Mouse (Mus musculus) E14TG2a.4 (cell line): ENCODE data around the gene 1110059E24Rik.

Experiments used
- H3K27me3 ChIP-seq: 2 replicates; pipeline ENCODE4 v1.6.1; 2014; ENCODE audit warnings: low read length, control low read depth; ENCODE audit not compliant: insufficient read depth
- H3K36me3 ChIP-seq: 2 replicates; pipeline ENCODE4 v1.6.1; 2014; ENCODE audit warnings: low read length, control low read depth; ENCODE audit not compliant: insufficient read depth
- H3K4me1 ChIP-seq: replicated peaks from 2 replicates; pipeline ENCODE4 v1.6.1; 2014; ENCODE audit warnings: low read depth, low read length, control low read depth
- H3K4me3 ChIP-seq: replicated peaks from 2 replicates; pipeline ENCODE4 v1.5.1; 2014; ENCODE audit warnings: mild to moderate bottlenecking, low read length
- H3K9me3 ChIP-seq: 2 replicates; pipeline ENCODE4 v1.6.1; 2014; ENCODE audit warnings: low read length, control low read depth
- CTCF ChIP-seq: conservative IDR thresholded peaks from 2 replicates; pipeline ENCODE4 v1.5.1; 2014; ENCODE audit warnings: low read length
- NANOG ChIP-seq: IDR thresholded peaks from 2 replicates; pipeline ENCODE4 v1.6.1; 2014; ENCODE audit warnings: borderline replicate concordance, low read length, mixed read lengths
- POU5F1 ChIP-seq: IDR thresholded peaks from 2 replicates; pipeline ENCODE4 v1.6.1; 2014; ENCODE audit warnings: low read length, borderline replicate concordance

The 1110059E24Rik gene

DNA sequence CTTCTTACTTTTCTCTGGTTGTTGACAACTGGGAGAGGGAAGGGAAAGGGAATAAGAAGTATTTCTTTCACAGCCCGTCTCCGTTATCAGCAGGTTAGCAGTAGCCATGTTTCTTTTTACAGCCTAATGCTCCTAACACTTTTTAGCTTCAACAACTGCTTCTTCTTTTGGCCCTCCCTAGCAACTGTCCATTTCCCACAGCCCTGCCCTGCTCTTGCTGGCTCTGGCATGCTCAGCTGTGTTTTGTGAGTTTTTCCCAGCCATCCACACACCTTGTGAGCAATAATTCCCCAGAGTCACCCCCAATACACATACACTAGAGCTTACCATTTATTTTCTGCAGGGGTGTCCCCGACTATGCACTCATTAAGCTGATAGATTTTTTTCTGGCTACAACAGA lies 75.3 kb downstream of the 1110059E24Rik start:
- Histone ChIP-seq H3K9me3 (no peaks in the 10 kb centered on the region), H3K4me1 (0 out of 2 replicates have a peak, but pooled peaks cover 3% of the 10 kb centered on the region), H3K27me3 (peaks cover 7% of the 10 kb centered on the region; the same call in 1 of the 2 replicates), H3K36me3 (no peaks in the 10 kb centered on the region), H3K4me3 (no peak overlapping the region)
- TF ChIP-seq CTCF: no peak
- TF ChIP-seq POU5F1: no peak
- TF ChIP-seq NANOG: no peak

DNA sequence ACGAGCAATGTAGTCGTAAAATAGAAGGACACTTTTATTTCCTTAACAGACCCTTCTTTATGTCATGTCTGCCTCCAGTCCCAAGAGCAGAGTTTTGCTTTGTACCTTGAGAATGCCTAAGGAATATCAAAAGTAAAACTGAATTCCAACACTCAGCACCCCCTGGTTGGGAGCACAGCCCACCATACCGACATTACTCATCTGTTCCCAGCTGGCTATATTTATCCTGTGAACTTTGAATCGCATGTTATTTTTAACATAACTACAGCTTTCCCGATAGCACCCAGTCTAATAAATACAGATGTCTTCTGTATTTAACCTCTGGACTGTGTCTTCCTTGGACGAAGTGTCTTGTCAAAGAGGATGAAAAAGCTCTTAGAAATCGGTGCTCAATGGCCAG lies 80.8 kb downstream of the 1110059E24Rik start:
- peaks cover 4% of the 10 kb centered on the region; the same call in 1 of the 2 replicates for H3K27me3 ChIP-seq
- TF ChIP-seq CTCF (no peak), NANOG (no peak), POU5F1 (no peak)
- no peaks in the 10 kb centered on the region for H3K36me3 ChIP-seq
- H3K4me3 ChIP-seq: no peak overlapping the region
- H3K9me3 ChIP-seq: no peaks in the 10 kb centered on the region
- H3K4me1 ChIP-seq: peaks cover 7% of the 10 kb centered on the region; the same call in 1 of the 2 replicates

DNA sequence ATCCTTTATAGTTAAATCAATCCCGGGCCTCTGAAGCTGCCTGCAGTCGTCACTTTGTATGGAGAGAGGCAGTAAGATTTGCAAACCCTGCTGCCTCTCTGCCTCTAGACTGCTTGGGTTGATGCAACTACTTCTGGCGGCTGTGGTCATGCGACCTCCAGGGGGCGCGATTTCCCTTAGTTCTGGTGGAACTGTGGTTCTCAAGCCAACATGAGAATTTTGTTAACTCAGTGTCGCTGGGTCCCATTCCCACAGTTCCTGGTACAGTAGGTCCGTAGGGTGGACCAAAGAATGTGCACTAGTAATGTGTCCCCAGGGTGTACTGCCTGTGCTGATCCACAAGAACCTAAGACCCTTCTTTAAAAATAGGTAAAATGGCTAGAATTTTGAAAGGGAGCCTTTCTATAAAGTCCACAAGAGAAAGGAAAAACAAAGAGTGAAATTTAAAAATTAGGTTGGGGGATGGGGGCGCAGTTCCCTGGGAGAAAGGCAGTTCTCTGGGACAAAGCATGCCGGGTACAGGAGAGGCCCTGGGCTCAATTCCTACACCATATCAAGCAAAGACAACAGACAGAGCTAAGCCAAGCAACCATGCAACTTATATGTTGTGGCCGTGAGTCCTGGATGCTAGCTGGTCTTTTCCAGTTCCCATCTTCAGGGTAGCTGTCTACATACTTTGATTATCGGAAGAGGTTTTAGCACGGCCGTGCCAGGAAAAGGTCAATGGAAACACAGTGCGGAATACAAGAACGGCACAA lies 81.4 kb downstream of the 1110059E24Rik start:
- Histone ChIP-seq H3K36me3 (no peaks in the 10 kb centered on the region), H3K4me1 (peaks cover 7% of the 10 kb centered on the region; the same call in 1 of the 2 replicates), H3K9me3 (no peaks in the 10 kb centered on the region), H3K4me3 (no peak overlapping the region), H3K27me3 (peaks cover 4% of the 10 kb centered on the region; the same call in 1 of the 2 replicates)
- TF ChIP-seq CTCF (peak; percentile 72), POU5F1 (no peak)

DNA sequence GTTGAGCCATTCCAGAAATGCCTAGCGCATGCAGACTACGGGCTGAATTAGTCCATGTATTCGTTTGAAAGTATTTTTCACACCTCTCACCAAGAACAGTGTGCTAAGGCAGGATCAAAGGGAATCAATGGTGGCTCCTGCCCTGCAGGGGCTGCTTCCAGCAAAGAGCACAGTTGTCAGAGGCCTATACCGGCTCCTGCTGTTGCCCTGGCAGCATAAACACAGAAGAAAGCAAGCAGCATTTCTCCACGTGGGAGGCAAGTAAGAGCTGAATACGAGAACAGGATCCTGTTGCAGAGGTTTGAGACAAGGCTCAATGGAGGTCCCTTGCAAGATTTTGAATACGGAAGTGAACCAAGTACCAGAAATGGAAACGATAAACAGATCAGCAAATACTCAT lies 82.0 kb downstream of the 1110059E24Rik start:
- Histone ChIP-seq H3K36me3 (no peaks in the 10 kb centered on the region), H3K4me3 (no peak overlapping the region), H3K4me1 (peaks cover 7% of the 10 kb centered on the region; the same call in 1 of the 2 replicates), H3K27me3 (peaks cover 4% of the 10 kb centered on the region; the same call in 1 of the 2 replicates), H3K9me3 (no peaks in the 10 kb centered on the region)
- TF ChIP-seq NANOG: no peak
- TF ChIP-seq POU5F1: no peak

DNA sequence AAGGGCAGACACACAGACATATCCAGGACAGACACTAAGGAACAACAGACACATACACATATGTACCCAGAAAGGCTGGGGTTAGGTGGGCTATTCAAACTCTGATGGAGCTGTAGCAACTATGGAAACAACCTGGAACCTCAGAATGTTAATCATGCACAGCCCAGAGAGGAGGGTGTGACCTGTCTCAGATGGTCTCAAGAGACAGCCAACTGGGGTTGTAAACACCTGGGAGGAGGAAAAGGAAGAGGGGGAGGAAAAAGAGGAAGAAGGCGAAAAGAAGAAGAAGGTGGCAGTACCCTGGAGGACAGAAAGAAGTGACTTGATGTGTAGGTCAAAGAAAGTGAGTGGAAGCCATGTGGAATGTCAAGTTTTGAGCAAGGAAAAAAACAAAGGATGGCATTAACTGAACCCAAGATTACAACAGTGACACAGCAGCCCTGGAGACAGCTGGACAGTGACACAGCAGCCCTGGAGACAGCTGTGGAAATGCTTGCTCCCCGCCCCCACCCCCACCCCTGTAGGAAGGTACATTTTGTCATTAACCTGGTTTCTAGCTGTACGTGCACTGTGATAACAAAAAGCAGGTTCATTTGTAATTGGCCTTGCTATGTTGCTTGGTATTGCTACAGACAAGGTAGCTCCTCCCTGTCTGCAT lies 84.1 kb downstream of the 1110059E24Rik start:
- Histone ChIP-seq H3K9me3 (no peaks in the 10 kb centered on the region), H3K36me3 (no peaks in the 10 kb centered on the region), H3K4me3 (no peak overlapping the region), H3K27me3 (peaks cover 6% of the 10 kb centered on the region; the same call in 1 of the 2 replicates), H3K4me1 (peaks cover 11% of the 10 kb centered on the region; the same call in 1 of the 2 replicates)
- no peak for TF ChIP-seq NANOG
- no peak for TF ChIP-seq POU5F1
- TF ChIP-seq CTCF: no peak

DNA sequence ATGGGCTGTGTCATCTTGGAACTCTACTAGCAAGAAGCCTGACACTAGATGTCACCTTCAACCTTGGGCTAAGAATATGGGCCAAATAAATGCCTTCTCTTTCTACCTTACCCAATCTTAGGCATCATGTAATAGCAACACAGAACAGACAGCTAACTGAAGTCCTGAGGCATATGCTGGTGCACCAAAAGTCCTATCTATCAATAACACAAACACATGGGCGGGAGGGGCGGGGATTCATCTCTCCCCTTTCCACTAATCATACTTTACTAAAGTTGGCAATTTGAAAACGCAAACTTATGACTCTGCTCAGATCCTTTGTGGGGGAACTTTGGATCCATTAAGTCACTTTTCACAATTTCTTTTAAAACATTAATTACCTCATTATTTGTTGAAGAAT lies 84.8 kb downstream of the 1110059E24Rik start:
- Histone ChIP-seq H3K4me3 (no peak overlapping the region), H3K9me3 (no peaks in the 10 kb centered on the region), H3K27me3 (peaks cover 8% of the 10 kb centered on the region; the same call in 1 of the 2 replicates), H3K4me1 (peaks cover 12% of the 10 kb centered on the region; the same call in 1 of the 2 replicates), H3K36me3 (no peaks in the 10 kb centered on the region)
- TF ChIP-seq CTCF (no peak), NANOG (no peak), POU5F1 (no peak)

DNA sequence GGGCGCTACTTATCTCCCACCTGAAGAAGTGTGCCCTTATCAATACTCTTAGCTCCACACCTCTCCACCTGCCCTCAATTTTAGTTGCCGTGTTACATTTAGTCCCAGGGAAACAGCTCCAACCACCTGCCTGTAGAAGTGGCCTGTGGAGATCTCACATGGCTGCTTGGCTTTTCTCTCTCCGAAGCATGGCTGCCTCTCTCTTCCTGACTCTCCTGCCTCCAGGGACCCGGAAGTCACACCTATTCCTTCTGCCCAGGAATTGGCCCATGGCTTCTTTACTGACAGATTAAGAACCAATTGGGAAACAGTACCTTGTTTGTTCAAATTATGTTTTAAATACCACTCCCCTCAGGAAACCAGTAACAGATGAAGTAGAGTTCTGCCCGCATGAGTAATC lies 86.3 kb downstream of the 1110059E24Rik start:
- TF ChIP-seq NANOG (no peak), CTCF (no peak), POU5F1 (no peak)
- no peaks in the 10 kb centered on the region for H3K36me3 ChIP-seq
- H3K4me3 ChIP-seq: peak overlapping the region; percentile 69
- peaks cover 7% of the 10 kb centered on the region; the same call in 1 of the 2 replicates for H3K4me1 ChIP-seq
- H3K9me3 ChIP-seq: peaks cover 6% of the 10 kb centered on the region
- 0 out of 2 replicates have a peak, but pooled peaks cover 3% of the 10 kb centered on the region for H3K27me3 ChIP-seq

DNA sequence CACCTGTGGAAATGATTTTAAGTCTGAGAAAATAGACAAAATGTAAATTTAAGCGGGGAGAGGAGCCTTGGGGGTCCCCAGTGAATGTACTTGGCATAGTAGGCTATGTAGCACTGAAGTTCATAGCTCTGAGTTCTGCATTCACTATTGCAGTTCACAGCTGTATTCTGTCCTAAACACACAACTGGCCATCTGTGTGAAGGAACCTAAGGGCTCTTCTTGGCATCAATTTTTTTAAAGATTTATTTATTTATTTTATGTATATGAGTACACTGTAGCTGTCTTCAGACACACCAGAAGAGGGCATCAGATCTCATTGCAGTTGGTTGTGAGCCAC lies 88.3 kb downstream of the 1110059E24Rik start:
- Histone ChIP-seq H3K9me3 (peaks cover 24% of the 10 kb centered on the region), H3K27me3 (0 out of 2 replicates have a peak, but pooled peaks cover 3% of the 10 kb centered on the region), H3K4me3 (no peak overlapping the region), H3K4me1 (peaks cover 5% of the 10 kb centered on the region; the same call in 1 of the 2 replicates), H3K36me3 (no peaks in the 10 kb centered on the region)
- TF ChIP-seq POU5F1 (no peak), NANOG (no peak), CTCF (no peak)
